Mouse (Mus musculus): Measurements from ENCODE around the gene Cct8l1.

Cct8l1 gene

DNA sequence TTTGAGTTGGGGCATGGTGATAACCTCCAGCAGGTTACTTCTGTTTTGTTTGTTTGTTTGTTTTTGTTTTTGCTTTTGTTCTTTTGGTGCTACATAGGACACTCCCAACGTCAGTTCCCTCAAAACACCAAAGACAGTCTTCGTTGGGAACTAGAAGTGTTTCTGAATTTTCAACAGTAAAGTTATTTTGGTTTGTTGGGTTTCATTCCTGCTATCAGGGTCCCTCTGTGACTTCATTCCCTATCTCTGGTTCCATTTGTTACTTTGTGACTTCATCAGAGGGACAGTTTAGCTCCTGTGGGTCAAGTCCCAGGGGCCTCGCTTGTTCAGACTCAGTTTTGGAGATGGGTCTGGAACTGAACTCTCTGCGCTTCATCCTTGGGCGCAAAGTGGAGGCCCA, at the start of gene Cct8l1:
TSS of gene Cct8l1 (plus strand) at position 301 of the 400 bp plus-strand sequence.
- DNase-seq (ENCODE audit: low spot score in 2 of 2): no peak

- no peak for DNase-seq (ENCODE audit: low spot score in 2 of 2)
Measured at GRCm38 (mm10) chr5:25472070-25472469, 43.8 kb upstream of the Cct8l1 start.

DNA sequence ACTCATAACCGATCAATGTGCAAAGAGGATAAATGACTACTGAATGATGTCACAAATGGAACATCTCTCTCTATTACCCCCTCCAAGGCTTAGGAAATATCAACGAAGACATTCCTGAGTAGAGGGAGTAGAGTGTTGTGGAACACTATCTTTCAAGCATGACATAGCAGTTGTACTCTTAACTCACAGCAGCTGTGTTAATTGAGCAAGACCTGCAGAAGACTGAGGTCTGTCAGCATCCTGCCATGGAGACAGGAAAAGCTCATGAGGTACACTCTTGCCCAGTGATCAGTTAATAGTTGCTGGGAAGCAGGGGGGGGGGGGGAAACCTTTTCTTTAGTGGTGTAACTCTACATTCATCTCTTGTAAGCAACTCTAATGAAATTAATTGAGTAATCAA, 40.1 kb upstream of the Cct8l1 start:
- no peak for DNase-seq (ENCODE audit: low spot score in 2 of 2)

DNA sequence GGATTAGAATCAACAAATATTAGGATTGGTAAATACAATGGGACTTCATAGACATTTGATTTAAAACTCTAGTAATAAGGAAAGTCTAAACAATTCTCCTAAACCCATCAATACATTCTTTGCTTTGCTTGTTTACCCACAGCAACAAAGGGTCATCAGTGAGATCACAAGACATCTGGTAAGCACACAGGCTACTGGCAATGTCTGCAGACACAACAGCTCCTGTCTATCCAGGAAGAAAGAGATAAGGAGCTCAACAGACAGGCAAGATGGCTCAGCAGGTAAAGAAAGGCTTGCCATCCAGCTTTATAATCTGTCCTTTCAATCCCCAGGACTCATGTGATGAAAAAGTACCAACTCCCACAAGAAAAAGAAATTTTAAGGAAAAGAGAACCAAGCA, 37.0 kb upstream of the Cct8l1 start:
- no peak for DNase-seq (ENCODE audit: low spot score in 2 of 2)

GRCm38 (mm10) chr5:25496652-25497051, 19.2 kb upstream of the Cct8l1 start:
- no peak for DNase-seq (ENCODE audit: low spot score in 2 of 2)

GRCm38 (mm10) chr5:25497369-25497719, 18.5 kb upstream of the Cct8l1 start:
- DNase-seq (ENCODE audit: low spot score in 2 of 2): no peak

- peak; percentile 44 to 58 for DNase-seq (ENCODE audit: low spot score in 2 of 2)
Measured at GRCm38 (mm10) chr5:25497720-25498345, 18.0 kb upstream of the Cct8l1 start.

GRCm38 (mm10) chr5:25498346-25498820, 17.5 kb upstream of the Cct8l1 start, which contains the start of gene Kmt2c:
Kmt2c (minus strand) TSS chr5:25498783.
- DNase-seq (ENCODE audit: low spot score in 2 of 2): peak; percentile 77

DNA sequence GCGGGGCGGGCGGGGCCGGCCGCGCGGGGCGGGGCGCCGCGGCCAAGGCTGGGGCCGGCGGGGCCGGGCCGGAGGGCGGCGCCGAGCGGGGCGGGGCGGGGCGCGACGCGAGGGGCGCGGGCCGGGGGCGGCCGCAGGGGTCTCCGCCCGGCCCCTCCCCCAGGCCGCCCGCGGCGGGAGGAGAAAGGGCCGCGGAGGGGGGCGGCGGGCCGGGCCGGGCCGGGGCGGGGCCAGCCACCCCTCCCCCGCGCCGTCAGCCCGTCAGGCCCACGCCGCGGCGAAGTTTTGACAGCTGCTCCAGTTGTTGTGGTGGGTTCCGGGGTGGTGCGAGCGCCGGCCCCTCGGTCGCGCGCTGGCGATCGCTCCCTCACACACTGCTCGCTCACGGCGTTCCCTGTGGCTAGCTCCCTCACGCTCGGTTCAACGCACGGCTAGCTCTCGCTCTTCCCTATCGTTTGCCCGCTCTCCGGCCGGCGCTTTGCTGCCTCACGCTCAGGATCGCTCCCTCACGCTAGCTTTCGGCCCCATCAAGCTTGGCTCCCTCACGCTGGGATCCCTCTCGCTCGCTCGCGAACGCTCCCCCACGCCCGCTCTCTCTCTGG, 16.9 kb upstream of the Cct8l1 start:
- DNase-seq (ENCODE audit: low spot score in 2 of 2): no peak

DNA sequence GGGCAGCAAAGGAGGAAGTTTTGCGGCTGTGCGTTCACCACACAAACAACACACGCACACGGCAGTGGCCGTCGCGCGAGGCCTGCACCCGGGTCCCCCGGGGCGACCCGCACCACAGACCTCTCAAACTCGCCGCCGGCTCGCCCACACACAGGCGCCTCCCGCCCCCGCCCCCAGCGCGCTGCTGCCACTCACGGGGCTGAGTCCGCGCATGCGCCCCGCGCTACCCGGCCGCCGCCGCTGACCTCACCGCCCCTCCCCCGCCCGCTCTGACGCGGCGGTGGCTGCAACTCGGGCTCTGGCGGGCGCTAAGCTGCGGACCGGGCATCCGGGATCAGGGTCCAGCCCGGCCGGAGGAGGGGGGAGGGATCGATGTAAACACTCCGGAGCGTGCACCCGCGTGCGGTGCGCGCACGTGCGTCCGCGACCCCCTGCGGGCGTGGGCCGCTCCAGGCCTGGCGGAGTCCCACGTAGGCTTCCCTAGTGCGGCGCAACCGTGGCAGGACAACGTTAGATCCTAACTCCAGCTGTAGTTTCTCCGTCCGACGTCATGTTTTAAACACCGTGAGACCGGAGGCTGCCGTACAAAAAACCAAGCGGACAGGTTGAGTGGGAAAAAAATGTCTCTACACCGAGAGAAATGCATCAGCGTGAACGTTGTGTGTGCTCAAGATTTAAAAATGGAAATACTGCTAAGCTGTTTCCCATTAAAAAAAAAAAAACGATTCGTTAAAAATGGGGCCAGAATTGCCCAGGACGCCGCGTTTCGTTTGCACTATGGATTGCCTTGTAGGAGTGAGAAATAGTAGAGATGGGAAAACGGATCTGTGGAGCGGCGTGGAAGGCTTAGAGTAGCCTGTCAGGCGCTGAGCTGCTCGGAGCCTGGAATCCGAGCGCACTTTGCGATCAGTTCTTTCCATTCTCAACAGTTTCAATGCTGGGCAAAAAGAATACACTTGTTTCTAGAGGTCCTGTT, 16.2 kb upstream of the Cct8l1 start:
- DNase-seq (ENCODE audit: low spot score in 2 of 2): peak; percentile 92 to 97

GRCm38 (mm10) chr5:25500686-25501085, 15.2 kb upstream of the Cct8l1 start:
- DNase-seq (ENCODE audit: low spot score in 2 of 2): no peak

GRCm38 (mm10) chr5:25506041-25506440, 9.8 kb upstream of the Cct8l1 start:
- DNase-seq (ENCODE audit: low spot score in 2 of 2): no peak

DNA sequence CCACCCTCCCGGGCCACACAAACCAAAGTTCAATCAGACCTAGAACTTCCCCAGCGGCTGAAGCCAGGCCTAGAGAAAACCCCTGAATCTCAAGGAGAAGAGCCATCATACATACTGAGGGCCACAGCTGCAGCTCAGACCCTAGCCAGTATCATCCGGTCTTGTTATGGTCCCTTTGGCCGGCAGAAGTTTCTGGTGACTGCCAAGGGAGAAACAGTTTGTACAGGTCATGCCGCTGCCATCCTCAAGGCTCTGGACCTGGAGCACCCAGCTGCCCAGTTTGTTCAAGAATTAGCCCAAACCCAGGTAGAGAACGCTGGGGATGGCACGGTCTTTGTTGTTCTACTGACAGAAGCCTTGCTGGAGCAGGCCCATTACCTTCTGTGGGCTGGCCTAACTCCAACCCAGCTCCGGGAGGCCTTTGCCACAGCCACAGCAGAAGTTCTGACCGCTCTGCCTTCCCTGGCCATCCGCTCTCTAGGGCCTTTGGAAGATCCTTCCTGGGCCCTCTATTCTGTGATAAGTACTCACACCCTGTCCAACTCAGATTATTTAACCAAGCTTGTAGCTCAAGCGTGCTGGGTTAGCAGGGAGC, 531 bp downstream of the Cct8l1 start:
- no peak for DNase-seq (ENCODE audit: low spot score in 2 of 2)

GRCm38 (mm10) chr5:25517550-25517949, 1.7 kb downstream of the Cct8l1 start:
- no peak for DNase-seq (ENCODE audit: low spot score in 2 of 2)

DNA sequence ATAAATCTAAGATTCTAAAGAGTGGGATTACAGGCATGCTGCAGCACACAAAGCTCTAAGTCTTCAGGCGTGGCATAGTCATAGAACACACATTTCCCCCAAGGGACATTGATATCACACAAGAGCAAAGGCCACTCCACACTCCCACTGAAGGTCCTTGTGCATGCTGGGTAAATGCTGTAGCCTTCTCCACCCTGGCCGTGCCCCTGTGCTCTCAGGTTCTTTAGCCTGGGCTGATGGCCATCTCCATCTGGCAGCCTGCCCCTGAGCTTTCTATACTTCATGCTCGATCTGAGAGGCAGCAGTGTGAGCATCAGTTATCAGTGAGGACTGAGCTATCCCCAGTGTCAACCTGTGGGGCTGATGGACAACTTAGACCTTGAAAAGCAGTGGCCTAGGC, 4.0 kb downstream of the Cct8l1 start:
- DNase-seq (ENCODE audit: low spot score in 2 of 2): no peak

- no peak for DNase-seq (ENCODE audit: low spot score in 2 of 2)
Measured at GRCm38 (mm10) chr5:25521461-25521860, 5.6 kb downstream of the Cct8l1 start.

GRCm38 (mm10) chr5:25526116-25526515, 10.2 kb downstream of the Cct8l1 start:
- DNase-seq (ENCODE audit: low spot score in 2 of 2): no peak

DNA sequence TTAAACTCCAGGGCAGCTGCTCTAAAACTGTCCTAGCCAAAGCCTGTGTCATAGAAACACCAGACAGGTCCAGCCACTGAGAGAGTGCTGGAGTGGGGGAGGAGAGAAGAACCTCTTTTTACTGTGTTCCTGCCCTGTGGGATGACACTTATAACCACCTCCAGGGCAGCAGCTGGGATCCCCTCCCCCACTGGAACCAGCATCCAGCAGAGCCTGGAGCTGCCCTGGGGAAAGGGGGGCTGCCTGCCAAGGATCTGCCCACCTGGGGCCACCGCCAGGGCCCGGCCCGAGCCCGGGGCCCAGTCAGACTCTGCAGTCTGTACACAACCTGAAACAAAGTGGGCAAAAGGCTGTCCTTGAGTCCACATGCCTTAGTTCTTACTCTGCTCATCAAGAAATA, 11.1 kb downstream of the Cct8l1 start:
- no peak for DNase-seq (ENCODE audit: low spot score in 2 of 2)

- no peak for DNase-seq (ENCODE audit: low spot score in 2 of 2)
Measured at GRCm38 (mm10) chr5:25527971-25528370, 12.1 kb downstream of the Cct8l1 start.

DNA sequence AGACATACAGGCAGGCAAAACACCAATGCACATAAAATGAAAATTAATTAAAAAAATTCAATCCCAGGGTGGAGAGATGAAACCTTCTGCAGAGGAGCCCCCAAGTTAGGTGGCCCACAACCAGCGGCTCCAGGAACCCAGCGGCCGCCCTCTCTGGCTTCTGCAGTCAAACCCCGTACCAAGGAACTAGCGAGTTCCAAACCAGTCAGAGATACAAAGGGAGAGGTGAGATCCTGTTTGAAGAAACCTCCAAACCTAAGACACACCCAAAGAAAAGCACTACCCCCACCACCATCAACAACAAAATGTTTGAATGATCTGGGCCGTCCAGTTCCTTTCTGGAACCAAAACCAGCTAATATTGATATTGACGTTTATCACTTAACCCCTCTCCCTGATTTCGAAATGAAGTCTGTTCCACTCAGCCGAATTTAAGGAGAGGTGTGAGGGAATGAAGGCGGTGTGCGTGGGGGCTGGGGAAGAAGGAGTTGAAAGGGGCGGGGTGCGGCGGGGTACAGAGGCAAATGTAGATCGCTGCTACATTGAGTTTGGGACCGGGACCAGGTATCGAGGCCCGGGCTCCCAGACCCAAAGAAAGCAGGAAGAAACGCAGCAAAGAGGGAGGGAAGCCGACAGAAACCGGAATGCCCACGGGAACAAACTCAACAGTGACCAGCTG, 13.1 kb downstream of the Cct8l1 start:
- peak in 1 of 2 experiments; percentile 5 for DNase-seq (ENCODE audit: low spot score in 2 of 2)

All from right cerebral cortex, adult 2 months (tissue).